Mouse (Mus musculus): Measurements from ENCODE around the gene Vav3.

Gene Vav3

DNA sequence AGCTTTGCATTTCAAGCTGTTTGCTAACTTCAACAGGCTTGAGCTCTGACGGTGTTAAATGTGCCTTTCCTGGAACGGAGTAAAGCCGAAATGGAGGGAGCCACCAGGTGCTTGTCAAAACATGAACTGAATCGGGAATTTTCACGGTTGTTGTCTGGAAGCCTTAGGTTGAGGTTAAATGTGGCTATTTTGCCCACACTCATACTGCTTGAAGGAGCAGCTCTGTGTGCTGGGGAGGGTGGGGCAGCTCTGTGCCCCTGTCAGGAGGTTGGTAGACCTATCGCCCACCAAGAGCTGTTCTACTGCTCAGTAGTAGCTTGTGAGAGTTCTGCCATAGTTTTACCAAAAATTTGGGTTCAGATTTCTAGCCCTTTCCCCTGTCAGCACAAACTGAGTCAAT lies 233.7 kb downstream of the Vav3 start:
- DNase-seq (ENCODE audit: low spot score in 2 of 2): no peak

DNA sequence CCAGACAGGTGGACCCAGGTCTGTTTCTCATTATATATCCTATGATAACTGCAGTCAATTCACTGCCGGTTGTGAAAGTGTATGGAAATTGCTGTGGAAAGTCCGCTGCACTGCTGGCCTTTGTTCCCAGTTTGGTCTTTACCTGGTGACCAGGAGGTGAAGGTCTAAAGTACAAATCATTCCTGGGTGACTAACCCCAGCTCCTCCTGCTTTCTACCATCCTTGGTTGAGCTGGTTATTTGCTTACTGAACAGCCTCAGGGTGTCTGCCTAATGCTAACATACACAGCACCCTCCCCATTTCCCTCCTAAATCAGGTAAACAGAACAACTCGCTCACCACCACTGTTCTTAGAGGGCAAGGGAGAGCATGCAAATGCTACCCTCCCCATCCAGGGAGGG lies 237.9 kb downstream of the Vav3 start:
- DNase-seq (ENCODE audit: low spot score in 2 of 2): no peak

DNA sequence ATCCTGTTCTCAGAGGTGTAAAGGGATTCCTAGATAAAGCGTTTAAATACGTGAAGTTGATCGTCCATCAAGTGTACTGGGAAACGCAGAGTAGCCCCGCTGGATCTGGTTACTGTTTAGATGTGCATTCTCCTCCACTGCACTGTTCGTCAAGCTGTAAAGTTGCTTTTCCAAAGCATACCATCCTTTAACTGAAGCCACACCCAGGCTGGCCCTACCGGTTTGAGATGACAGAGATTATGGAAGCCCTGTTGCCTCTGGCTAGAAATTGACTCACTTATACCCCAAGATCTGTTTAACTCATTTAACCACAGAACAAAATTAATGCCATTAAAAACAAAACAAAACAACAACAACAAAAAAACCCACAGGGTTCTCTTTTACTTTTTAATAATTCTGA lies 238.5 kb downstream of the Vav3 start:
- DNase-seq (ENCODE audit: low spot score in 2 of 2): no peak

DNA sequence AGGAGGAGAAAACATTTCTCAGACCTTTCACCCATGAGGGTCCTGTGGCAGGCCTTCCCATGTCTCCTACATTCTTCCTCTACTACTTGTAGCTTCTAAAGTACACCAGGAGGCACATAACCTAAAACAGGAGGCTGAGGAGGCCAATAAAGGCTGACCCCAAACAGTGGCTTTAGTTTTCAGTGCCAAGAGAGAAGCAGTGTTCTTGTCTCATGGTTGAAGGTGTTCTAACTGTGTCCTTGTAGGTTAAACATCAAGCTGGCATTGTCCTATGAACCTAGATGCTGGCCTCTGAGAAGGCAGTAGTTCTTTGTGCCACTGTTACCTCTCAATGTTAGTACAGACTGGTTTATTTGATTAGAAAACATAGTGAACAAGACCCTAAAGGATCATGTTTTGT lies 245.5 kb downstream of the Vav3 start:
- no peak for DNase-seq (ENCODE audit: low spot score in 2 of 2)

DNA sequence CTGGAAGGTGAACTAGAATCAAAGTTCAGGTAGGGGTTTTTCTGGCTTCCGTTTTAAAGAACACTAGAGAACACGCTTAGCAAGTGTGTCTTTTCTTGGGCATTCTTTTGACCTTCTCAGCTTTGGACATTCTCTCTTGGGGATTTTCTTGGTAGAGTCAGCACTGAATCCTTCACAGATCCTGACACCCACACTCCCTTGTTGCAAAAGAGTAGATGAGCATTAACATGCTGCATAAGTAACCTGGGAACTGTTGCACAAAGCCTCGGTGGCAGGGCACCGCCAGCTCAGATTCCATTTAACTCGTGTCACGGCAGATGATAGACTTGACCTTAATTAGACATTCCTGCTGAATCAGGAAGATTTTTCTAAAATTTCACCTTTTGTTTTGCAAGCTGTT lies 252.5 kb downstream of the Vav3 start:
- DNase-seq (ENCODE audit: low spot score in 2 of 2): no peak

DNA sequence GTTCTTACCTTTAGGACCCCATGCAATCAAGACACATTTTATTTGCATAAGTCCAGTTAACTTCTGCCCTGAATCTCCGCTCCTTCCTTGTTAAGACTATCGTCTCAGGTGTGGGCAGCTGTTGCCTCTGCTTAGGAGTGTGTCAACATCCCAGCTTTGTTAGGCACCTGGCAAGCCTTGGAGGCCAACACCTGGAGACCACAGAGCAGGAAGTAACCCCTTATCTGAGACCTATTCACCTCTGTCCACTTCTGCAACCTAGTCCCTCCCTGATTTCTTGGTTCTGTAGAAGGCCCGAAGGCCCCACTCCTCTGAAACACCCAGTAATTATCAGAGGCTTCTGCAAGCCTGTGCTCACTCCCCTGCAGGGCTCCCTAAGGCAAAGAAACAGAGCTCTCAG lies 255.6 kb downstream of the Vav3 start:
- no peak for DNase-seq (ENCODE audit: low spot score in 2 of 2)

DNA sequence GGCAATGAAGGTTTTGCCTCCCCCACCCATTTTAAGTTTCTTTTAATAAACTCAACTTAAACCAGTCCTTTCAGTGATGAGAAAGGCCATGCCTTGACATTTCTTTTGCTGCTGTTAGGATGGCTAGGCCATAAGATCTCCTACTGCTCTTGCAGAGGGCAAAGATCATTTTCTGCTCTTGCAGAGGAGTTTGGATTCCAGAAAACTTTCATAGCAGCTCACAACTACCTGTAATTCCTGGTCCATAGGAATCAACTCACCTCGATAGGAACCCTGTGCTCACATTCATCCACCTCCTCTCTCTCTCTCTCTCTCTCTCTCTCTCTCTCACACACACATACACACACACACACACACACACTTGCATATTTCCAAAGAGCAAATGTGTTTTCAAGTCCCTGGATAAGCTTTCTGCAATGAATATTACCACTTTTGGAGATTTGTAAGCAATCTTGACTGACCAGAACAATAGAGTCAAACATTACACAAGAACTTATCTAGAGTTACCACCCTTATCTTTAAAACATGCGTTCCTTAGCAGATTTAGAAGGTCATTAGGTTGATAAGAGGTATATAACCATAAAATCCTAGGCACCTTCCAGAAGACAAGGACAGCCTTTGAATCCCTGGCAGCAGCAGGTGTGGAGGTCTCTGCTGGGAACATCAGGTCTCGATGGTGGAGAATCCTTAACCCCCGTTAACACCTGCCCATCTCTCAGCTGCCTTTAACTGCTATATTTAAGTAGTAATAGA lies 260.4 kb downstream of the Vav3 start:
- DNase-seq (ENCODE audit: low spot score in 2 of 2): no peak

DNA sequence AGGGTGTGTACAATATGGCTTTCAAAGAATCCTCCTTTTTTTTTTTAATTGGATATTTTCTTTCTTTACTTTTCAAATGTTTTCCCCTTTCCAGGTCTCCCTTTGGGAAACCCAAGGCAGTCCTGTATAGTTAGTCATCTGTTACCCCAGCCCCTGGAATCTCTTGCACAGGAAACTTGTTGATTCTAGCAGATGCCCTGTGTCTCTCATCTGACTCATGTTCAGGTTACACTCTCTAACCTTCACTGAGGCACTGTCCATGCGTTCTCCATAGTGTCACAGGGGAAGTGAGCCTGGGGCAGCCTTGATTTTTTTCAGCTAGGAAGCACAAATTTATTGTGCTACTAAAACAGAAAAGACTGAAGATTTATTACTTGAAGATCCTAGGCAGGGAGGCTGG lies 262.3 kb downstream of the Vav3 start:
- DNase-seq (ENCODE audit: low spot score in 2 of 2): no peak

DNA sequence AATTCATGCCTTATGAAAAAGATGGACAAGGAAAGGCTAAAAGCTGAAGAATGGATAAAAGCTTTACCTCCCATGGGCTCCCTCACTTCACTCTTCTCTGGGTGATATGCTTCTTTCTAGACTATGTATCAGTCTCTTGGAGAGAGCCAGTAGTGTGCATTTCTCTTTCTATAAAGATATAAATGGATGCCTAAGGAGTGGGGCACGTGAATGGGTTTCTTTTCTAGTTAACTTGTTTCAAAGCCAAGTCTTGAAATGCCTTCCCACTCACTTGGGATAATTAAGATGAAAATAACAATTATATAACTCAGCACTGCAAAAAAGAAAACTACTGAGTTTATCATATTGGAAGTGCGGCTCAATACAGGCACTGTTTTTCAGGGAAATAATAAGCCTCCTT lies 265.7 kb downstream of the Vav3 start:
- no peak for DNase-seq (ENCODE audit: low spot score in 2 of 2)

DNA sequence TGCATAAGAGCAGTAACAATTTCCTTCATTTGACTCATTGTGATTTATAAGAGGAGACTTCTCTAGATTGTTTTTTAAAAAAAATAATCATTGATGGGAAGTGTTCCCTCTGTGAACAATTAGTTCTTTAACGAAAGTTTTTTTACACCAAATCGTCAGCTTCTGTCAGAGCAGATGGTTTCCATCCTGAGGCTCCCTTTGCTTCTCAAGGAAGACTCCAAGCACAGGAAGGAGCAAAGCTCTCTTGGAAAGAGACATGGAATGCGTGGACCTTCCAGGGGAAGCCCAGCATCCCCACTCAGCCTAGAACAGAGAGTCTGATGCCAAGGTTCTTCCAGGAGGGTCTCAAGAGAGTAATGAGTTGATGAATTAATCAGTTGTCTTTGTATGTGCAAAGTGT lies 281.3 kb downstream of the Vav3 start:
- DNase-seq (ENCODE audit: low spot score in 2 of 2): no peak

DNA sequence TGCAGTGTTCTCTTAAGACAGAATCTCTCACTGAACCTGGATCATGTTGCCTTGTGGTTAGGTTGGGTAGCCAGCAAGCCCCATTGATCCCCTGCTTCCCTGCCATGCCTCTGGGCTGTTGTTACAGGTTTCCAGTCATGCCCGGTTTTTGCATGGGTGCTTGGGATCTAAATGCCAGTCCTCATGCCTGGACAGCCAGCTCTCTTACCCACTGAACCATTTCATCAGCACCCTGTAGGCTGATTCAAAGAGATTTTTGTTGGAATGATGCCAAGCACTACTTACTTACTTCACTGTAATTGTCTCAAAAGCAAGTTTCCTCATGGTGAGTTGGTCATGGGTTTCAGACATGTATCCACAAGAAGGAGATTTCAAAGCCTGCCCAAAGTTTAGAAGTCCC lies 281.9 kb downstream of the Vav3 start:
- no peak for DNase-seq (ENCODE audit: low spot score in 2 of 2)

DNA sequence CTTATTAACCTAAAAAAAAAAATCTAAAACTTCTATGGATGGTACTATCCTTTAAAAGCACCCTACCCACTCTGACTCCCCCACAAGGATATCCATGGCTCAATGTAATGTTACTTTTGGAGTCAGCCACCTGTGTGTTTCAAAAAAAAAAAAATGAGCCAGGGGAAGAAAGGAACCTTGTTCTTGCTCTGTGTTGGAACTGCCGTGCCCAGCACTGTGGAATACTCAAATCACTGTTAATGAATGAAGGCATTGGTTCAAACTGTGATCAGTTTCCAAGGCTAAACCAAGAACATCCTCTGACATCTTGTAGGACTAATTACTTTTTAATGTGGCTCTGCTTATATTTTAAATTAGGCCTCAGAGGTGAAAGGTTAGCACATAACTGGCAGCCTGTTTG lies 282.4 kb downstream of the Vav3 start:
- no peak for DNase-seq (ENCODE audit: low spot score in 2 of 2)

DNA sequence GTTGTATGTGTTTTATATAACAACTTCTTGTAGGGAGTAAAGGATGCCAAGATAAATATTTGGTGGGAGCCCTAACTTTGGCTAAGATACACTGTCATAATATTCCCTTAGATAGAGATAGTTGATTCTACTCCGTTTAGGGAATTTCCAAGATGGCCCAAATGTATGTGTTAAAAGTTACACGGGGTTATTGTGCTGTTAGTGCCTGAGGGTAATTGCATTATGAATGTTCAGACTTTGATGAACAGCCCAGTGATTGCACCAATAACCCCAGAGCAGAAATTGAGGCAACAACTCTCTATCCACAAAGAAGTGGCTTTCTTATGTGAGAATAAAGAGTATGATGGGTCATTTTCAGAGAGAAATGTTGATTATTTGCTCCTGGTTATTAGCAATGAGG lies 283.3 kb downstream of the Vav3 start:
- DNase-seq (ENCODE audit: low spot score in 2 of 2): no peak

DNA sequence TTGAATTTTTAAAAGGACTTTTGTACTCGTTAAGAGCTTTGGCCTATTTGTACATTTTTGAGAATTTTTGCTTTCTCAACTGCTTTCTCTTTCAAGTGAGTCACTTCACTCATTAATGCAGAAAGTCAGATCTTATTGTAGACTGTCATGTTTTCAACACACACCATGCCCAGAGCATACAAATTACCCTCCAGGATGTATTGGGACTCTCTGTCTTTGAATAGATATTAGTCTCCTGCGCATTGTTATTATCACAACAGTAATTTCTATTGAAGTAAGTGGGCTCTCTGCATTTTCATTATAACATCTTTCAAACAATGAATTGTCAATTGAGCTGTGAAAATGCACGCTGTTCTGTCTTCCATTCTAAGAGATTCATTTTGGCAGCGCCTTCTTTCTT lies 295.6 kb downstream of the Vav3 start:
- DNase-seq (ENCODE audit: low spot score in 2 of 2): no peak

DNA sequence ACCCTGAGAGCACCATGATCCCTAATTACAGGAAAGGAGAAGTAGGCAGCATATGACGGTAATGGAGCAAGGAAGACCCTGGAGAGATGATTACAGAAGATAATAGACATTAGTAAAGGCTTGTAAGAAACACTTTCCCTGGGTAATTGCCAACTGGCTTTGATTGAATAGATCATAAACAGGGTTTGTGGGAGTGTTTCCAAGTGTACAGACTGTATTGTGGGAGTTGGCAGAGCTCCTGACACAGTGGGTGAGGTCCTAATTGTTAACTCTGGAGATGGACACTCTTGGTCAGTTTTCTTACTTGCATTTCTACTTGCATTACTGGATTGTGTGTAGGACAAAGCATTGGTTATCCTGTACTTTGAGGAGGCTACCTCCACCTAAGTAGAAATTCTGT lies 298.9 kb downstream of the Vav3 start:
- DNase-seq (ENCODE audit: low spot score in 2 of 2): no peak

DNA sequence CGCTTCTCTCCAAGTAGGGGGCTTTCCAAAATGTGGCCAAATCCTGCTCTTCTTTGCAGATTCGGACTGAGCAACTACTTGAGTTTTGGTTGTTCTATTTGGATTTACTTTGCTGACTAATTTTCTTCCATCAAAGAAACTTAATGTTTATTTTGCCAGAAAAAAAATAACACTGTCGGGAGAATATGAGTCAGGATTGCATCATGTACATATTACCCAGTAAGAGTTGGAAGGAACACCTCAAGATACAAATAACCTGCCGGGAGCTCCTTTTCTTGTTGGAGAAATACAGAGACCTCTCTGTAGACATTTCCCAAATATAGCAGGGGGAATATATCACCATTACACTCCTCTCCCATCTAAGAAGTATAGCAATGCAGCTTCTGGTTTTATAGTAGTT lies 300.3 kb downstream of the Vav3 start:
- DNase-seq (ENCODE audit: low spot score in 2 of 2): no peak

DNA sequence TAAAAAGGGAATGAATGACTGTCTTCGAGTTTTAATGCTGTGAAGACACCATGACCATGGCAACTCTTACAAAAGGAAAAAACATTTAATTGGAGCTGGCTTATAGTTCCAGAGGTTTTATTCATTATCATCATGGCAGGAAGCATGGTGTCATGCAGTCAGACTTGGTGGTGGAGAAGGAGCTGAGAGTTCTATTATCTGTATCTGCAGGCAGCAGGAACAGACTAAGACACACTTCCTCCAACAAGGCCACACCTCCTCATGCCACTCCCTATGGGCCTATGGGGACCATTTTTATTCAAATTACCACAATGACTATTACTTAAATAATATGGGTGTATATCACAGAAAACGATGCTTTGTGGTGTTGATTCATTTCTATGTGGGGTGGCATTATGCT lies 307.8 kb downstream of the Vav3 start:
- no peak for DNase-seq (ENCODE audit: low spot score in 2 of 2)

DNA sequence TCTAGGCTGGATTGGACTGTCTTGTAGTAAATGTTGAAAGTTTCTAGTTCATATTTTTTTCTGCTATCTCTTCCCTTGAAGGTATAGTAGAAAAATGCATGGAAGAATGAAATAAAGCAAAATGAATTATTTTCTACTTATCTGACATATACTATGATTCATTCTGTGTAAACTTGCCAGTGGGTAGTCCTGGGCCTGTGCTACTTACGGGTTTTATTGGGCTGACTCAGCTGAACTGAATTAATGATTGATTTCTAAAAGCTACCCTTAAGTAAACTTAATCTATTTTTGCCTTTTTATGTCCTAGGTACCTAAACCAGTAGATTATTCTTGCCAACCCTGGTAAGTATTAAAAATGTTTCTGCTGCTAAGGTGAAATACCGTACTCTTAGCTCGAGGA lies 311.0 kb downstream of the Vav3 start:
- no peak for DNase-seq (ENCODE audit: low spot score in 2 of 2)

DNA sequence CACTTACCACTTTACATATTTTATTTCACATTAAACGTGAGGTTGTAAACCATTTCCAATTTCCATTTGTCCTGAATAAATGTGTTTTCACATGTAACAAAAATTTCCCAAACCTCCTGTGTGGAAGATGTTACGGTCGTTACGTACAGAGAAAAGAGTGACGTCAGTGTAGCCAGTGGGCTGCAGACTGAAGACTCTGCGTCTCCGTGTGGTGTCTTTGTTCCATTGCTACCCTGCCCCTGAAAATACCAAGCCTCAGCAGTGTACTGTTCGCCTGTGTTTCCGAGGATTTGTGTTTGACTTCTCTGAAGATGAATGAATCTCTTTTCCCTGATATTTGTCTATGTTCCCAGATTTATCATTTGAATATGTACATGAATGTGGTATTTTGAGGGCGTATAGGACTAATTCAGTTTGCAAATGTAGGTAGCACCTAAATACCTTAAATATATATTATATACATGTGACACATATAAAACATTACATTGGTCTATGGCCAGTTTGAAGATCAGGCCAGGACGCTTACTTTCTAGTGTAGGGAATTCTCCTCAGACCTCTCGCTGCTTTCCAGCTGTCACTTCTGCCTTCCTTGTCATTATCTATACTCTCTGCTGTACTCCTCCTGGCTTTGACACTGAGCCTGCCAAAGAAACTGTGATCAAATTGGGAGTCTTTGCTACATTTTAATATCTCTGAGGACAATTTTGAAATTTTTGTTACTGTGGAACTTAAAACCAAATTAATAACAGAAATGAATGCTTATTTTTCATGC lies 312.6 kb downstream of the Vav3 start:
- no peak for DNase-seq (ENCODE audit: low spot score in 2 of 2)

DNA sequence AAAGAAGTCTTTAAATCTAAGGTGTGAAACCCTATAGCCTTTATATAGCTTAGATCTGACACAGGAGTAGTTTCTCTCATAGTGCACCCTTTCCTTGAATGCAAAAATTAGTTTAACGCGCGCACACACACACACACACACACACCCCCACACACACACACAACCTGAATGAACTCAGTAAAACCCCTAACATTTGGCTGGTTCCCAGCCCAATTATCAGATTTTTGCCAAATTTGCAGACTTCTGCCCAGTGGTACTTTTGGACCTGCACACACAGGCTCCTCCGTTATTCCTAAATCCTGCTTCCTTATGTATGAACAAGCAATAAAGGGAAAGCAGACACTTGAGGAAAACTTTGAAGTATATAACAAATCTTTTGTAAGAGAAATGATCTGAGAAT lies 313.9 kb downstream of the Vav3 start:
- DNase-seq (ENCODE audit: low spot score in 2 of 2): no peak

DNA sequence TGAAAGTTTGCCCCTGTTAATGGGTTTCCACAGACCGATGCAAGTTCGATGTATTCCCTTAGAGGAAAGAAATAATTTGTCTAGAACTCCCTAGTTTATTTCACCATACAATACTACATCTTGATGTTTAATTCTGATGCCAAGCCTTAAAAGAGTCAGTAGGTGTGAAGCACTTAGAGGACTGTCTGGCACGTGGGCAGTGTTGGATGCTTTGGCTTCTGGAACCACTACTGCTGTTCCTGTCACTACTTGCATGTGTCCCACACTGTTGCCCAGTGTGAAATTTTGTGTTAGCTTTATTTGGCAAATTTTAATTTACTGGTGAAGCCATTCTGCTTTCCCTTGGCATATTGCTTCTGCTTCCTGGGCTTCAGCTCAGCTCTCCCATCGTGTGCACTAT lies 331.3 kb downstream of the Vav3 start:
- no peak for DNase-seq (ENCODE audit: low spot score in 2 of 2)

DNA sequence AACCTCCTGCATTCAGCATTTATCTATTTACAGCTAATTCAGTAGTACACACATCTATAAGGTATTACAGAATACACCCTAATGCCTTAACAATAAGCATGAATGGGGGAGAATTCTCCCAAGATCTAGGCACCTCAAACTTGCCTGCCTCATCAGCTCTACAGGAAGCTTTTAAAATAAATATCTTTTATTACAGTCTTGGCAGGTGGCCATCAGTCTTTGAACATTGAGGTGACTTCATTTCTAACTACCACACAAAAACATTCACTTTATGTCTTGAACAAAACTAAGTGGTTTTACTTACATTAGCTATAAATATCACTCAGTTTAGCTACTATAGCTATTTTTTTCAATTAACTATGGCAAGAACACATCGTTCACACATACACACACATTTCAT lies 332.5 kb downstream of the Vav3 start:
- DNase-seq (ENCODE audit: low spot score in 2 of 2): no peak

DNA sequence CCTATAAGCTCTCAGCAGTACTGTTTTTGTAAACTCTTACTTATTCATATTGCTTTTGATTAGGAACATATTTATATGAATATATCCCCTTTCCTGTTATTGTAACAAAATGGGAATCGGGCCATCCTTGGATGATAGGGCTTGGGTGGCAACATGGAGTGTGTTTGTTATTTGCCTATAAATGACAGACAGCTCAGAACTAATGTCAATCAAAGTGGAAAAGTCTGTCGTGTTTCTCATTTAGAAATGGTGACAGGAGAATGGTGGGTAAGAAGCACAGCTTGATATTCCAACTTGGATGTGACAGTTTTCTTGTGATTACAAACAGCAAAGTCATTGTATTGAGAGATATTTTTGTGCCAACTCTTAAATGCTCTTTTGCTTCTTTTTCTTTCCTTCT lies 339.8 kb downstream of the Vav3 start:
- no peak for DNase-seq (ENCODE audit: low spot score in 2 of 2)

DNA sequence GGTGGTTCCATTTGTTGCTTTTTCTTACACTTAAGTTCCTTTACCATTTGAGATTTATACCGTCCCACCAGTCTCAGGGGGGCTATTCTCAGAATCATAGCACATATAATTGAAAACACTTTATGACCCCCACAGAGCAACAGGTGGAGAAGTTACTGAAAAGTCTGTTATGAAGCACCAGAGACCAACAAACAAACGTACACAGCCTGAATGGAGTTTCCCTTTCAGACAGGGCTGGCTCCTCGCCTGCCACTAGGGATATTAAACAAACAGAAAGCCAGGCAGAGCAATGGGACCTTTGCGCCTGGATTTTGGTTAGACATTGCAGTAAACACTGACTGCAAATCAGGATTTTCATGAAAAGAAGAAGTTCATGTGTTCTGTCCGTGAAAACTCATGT lies 341.4 kb downstream of the Vav3 start:
- DNase-seq (ENCODE audit: low spot score in 2 of 2): no peak

Measured in frontal cortex, postnatal 25 days (tissue).